In the genomic region with DNA sequence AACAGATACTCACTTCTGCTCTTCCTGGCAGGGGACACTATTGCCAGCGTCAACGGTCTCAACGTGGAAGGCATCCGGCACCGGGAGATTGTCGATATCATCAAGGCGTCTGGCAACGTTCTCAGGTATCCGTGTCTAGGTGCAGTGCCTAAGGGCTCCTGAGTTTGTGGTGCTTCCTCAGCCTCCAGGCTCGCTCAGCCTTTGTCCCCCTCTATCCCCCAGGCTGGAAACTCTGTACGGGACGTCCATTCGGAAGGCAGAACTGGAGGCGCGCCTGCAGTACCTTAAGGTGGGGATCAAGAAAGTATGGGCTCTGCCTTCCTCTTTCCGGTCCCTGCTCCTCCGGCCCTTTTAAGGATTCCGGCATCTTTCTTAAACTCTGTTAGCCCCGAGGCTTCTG, we compare ENCODE assay signal across 14 mouse cellular contexts.
"Had no signal": no experiment of that assay in that cellular context is flagged by ENCODE, and none has a peak within 500 bp of the region (broad histone marks: within the 10 kb centered on the region; RNA-seq: fewer than 3 reads in every experiment).

No protein-coding gene starts in this region.

- H3K9me3 ChIP-seq: heart, embryonic 10.5 days; heart, embryonic 12.5 days; hindbrain, embryonic 10.5 days; hindbrain, embryonic 12.5 days; intestine, embryonic 15.5 days; limb, embryonic 13.5 days; limb, embryonic 15.5 days; liver, embryonic 12.5 days had no signal

- DNase-seq: gastrocnemius, postnatal 14 days; layer of hippocampus, adult 9-11 months; layer of hippocampus, postnatal 36 days; left cerebral cortex, postnatal 4 days had no signal

- H3K27me3 ChIP-seq: intestine, embryonic 15.5 days; limb, embryonic 15.5 days had no signal

- H3K4me3 ChIP-seq: heart, embryonic 12.5 days; hindbrain, embryonic 10.5 days; hindbrain, embryonic 12.5 days; intestine, embryonic 15.5 days; limb, embryonic 13.5 days; limb, embryonic 15.5 days; liver, embryonic 12.5 days had no signal

- ATAC-seq: hindbrain, embryonic 16.5 days; intestine, embryonic 15.5 days; intestine, postnatal 0 days; liver, embryonic 12.5 days had no signal
